Mouse (Mus musculus): ENCODE results near the gene Zfp84.
"Not testable (repeated sequence)": the region's sequence is repeated elsewhere in the genome, so short reads cannot be mapped to it uniquely, and the experiment has no call there.

Gene Zfp84

GRCm38 (mm10) chr7:29768090-29768900 lies at the start of gene Zfp84:
Gene Zfp84, plus strand, starts transcription at chr7:29768552.
- DNase-seq (ENCODE audit: low spot score in 2 of 2) = peak; percentile 55 to 76

DNA sequence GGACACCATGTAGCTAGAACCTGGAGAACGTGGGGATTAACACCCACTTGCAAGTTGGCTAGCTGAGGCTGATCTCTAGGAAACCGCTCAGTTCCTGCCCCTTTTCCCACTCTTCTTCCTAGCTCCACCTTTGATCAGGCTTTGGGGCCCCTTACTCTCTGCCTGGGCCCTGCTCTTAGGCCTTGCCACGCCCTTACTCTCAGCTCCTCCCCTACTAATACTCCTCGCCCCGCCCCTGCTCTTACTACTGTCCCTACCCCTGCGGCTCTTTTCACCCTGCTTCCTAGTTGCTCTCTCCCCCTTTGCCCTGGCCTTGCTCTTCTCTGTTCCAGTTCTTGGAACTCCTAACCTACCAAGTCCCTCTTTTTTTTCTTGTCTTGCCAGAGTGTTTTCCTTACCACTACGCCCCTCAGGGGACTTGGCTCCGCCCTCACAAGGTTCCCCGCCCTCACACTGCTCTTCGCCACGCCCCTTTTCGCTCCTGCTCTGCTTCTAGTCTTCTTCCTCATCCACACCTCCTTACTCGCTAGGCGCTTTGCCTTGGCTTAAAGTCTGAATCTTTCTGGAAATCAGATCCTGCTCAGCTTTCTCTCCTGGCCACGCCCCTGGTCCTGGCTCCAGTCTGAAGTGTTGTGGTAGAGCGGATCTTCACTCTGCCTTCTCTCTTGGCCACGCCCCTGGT lies 42.8 kb upstream of the Zfp84 start:
- DNase-seq (ENCODE audit: low spot score in 2 of 2) = not testable (repeated sequence)

- not testable (repeated sequence) for DNase-seq (ENCODE audit: low spot score in 2 of 2)
Measured at GRCm38 (mm10) chr7:29726860-29727259, 41.5 kb upstream of the Zfp84 start, which contains the start of gene Catsperg2. Gene Catsperg2, minus strand, starts transcription at chr7:29727032.

GRCm38 (mm10) chr7:29728055-29728454 lies 40.3 kb upstream of the Zfp84 start:
- no peak for DNase-seq (ENCODE audit: low spot score in 2 of 2)

DNA sequence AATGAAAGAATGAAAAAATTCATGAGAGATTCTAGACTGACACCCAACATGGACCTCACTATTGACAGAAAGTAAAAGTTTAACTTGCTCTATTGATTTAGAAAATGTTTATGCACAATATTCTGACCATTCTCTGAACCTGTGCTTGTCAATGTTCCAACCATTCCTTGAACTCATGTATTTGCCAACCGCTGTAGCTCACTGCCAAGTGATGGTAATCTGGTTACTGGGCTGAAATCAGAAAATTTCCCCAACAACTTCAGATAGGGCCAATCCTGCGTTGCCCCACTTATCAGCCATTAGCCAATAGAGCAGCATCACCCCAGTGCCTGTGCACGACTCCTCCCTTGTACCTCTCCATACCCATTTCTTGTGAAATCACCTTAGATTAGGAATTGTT lies 26.1 kb upstream of the Zfp84 start:
- no peak for DNase-seq (ENCODE audit: low spot score in 2 of 2)

DNA sequence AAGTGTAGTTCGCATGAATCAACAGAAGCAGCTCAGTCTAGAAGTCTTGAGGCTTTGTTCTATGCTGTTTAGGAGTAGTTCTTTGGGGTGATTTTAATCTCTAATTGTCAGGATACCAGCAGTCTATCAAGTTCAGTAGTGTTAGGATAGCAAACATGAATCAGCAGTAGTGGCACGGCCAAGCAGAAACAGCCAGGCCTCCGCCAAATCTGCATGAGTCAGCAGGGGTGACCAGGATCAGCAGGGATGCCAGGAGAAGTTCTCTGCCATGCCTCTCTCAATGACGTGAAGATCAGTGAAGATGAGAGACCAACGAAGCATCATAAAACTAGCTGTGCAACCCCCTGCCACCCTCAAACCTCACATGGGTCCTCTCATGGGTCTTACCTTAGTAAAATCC lies 7.9 kb upstream of the Zfp84 start:
- no peak for DNase-seq (ENCODE audit: low spot score in 2 of 2)

DNA sequence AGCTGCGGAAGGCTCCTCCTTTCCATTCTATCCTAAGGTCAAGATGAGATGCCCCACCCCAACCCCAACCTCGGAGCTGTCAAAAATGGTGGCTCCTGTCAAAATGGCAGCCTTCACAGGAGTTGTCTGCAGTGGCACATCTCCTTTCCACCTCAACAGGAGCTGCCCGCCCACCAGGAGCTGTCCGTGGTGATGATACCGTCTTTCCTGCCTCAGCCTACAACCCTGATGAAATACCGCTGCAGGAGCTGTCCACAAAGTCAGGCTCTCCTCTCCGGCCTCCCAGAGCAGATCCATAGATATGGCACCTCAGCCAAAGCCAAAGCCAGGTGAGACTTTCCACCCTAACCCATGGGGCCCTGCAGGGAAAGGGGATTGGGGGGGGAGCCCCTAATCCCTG lies 3.6 kb upstream of the Zfp84 start:
- DNase-seq (ENCODE audit: low spot score in 2 of 2) = no peak

DNA sequence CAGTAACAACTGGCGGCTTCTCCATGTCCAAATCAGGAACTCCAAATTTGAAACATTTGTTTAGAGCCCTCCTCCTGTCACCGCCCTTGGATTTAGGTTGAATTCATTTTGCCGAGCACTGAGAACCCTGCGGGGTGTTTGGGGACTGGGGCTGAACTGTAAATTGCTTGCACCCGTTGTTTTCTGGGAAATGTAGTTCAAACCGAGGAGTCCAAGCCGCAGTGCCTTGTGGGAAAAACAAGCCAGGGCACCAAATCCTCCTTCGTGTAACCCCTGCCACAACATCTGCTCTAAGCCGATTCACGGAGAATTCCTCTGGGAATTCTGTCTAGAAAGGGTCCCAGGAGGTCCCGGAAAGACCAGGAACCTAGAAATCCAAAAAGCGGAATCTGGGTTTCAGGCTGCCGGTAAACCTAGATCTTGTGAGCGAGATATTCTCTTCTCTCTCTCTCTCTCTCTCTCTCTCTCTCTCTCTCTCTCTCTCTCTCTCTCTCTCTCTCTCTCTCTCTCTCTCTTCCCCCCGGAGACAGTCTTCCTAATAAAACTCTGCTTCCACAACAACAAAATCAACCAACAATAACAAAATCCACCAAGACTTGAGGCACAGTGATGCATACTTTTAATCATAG lies 1.2 kb upstream of the Zfp84 start:
- peak; percentile 47 to 66 for DNase-seq (ENCODE audit: low spot score in 2 of 2)

- no peak for DNase-seq (ENCODE audit: low spot score in 2 of 2)
Measured at GRCm38 (mm10) chr7:29768980-29769379, 628 bp downstream of the Zfp84 start.

DNA sequence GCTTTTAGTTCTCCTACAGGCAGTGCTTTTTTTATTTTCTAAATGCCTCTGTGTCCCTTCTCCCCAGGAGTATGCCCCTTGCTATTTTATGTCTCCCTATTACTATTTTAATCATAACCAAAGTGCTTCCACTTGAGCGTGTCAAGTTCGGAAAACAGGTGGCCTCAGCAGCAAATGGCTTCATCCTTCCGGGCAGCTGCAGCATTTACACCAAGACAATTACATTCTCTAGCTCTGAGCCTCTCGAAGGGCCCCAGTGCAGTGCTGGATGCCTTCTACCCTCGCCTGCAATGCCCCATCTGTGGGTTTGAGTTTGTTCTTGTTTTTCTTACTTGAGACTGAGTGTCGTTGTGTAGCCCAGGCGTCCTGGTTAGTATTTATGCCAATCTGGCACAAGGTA lies 5.2 kb downstream of the Zfp84 start:
- no peak for DNase-seq (ENCODE audit: low spot score in 2 of 2)

- no peak for DNase-seq (ENCODE audit: low spot score in 2 of 2)
Measured at GRCm38 (mm10) chr7:29774371-29774770, 6.0 kb downstream of the Zfp84 start.

DNA sequence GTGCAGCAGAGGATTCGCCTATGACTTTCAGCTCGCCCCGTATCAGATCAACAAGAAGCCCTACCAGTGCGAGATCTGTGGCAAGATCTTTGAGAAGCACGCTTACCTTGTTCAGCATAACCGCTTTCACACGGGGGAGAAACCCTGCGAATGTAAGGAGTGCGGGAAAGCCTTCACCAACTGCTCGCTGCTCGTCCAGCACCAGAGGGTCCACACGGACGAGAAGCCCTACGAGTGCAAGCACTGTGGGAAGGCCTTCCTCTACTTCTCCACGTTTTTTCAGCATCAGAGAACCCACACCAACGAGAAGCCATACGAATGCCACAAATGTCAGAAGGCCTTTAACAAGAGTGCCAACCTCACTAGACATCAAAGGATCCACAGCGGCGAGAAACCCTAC lies 8.2 kb downstream of the Zfp84 start:
- DNase-seq (ENCODE audit: low spot score in 2 of 2) = no peak

- no peak for DNase-seq (ENCODE audit: low spot score in 2 of 2)
Measured at GRCm38 (mm10) chr7:29777372-29777771, 9.0 kb downstream of the Zfp84 start.

DNA sequence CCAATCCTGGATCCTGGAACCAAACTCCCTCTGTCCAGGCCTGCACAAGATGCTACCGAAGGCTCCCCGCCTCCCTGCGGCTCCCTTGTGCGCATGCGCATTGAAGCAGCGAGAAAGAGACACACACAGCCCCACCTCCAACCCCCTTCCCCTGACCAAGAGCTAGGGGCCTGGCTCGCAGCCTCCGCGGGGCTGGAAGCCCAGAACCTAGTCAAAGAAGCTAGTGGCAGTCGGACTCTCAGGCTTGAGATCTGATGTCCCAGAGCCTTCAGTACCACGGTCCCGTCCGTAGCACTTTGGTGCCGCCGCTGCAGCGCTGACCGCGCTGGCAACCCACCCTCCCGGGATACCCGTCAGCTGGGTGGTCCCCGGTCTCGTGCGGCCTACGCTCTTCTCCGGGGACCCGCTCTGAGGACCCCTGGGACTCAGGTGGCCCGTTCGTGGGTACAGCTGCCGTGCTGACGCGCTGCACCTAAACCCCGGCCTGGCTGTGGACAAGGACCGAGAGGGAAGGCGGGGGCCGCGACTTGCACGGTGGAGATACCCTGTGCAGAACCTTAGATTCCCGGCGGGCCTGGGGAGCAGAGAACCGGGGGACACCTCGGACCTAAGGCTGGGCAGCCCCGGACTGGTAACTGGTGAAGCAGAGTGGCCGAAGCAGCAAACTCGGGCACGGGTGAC lies 15.7 kb downstream of the Zfp84 start, which contains the start of gene Zfp30:
Zfp30 (plus strand) TSS at position 128 of the 681 bp plus-strand sequence.
- peak; percentile 27 to 37 for DNase-seq (ENCODE audit: low spot score in 2 of 2)

DNA sequence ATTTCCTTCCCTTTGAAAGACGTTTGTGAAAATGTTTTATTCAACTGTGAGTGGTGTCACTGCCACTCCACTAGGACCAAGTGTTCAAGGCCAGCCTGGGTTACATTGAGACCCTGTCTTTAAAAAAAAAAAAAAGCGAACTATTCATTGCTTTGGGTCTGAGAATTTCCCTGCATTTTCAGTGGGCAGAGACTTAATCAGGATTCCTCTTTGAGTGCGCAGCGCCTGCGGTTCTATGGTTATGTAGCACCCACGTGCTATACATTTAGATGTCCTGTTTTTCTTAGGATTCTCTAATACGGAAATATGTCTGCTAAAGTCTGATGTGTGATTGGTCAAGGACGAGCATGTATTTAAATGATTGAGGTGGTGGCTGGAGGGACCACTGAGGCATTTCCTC lies 16.7 kb downstream of the Zfp84 start:
- DNase-seq (ENCODE audit: low spot score in 2 of 2) = no peak

- DNase-seq (ENCODE audit: low spot score in 2 of 2) = no peak
Measured at GRCm38 (mm10) chr7:29785888-29786287, 17.5 kb downstream of the Zfp84 start.

DNA sequence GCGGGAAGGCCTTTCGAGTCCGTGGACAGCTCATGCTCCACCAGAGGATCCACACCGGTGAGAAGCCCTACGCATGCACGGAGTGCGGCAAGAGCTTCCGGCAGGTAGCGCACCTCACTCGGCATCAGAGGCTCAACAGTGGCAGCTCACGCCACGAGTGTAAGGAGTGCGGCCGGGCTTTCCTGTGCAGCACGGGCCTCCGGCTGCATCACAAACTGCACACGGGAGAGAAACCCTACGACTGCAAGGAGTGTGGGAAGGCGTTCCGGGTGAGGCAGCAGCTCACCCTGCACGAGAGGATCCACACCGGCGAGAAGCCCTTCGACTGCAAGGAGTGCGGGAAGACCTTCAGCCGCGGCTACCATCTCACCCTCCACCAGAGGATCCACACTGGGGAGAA lies 24.6 kb downstream of the Zfp84 start:
- DNase-seq (ENCODE audit: low spot score in 2 of 2) = no peak

- no peak for DNase-seq (ENCODE audit: low spot score in 2 of 2)
Measured at GRCm38 (mm10) chr7:29807046-29807445, 38.7 kb downstream of the Zfp84 start.

DNA sequence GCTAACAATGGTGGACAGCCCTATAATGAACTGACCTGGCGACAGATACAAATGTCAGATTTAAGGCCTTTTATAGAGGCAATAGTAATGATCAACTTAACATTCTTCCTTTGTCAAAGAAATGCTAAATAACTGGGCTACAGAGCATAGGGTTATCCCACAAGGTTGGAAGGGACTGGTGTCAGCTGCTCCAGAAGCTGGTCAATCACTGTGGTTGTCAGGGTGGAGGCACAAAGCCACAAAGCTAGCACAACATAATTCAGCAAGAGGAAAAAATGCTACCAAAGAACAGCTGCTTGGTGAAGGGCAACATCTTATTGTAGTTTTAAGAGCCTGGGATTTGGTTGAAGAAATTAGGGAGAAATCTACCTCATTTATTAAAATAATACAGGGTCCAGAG lies 43.9 kb downstream of the Zfp84 start:
- DNase-seq (ENCODE audit: low spot score in 2 of 2) = no peak

- DNase-seq (ENCODE audit: low spot score in 2 of 2) = no peak
Measured at GRCm38 (mm10) chr7:29814381-29814780, 46.0 kb downstream of the Zfp84 start.

GRCm38 (mm10) chr7:29815061-29815784 lies 46.9 kb downstream of the Zfp84 start:
- no peak for DNase-seq (ENCODE audit: low spot score in 2 of 2)
